Mouse (Mus musculus) forebrain, embryonic 16.5 days (tissue): Measurements from ENCODE around the gene Arhgap17. TPM values are rescaled to one million over a fixed set of nuclear protein-coding genes. Genes with fewer than 3 reads are reported as not detected.
A peak's percentile ranks its signal among the peaks of the same experiment; 100 is the strongest.

Source experiments
- ATAC-seq: fragments of 200-750 bp; cut with Nextera tagmentation; 2 replicates; pipeline ENCODE4 v1.8.0; 2017; ENCODE audit warnings: mild to moderate bottlenecking, moderate library complexity
- H3K27ac ChIP-seq: fragments of 300-500 bp; sonication (generic); 2 replicates; pipeline ENCODE4 v1.5.1; 2014; ENCODE audit warnings: low read length, control low read depth
- H3K27me3 ChIP-seq: fragments of 300-500 bp; sonication (generic); replicated peaks from 2 replicates; pipeline ENCODE4 v1.6.1; 2014; ENCODE audit warnings: low read length; ENCODE audit not compliant: control insufficient read depth, insufficient read depth
- H3K36me3 ChIP-seq: fragments of 300-500 bp; sonication (generic); 2 replicates; pipeline ENCODE4 v1.6.1; 2014; ENCODE audit not compliant: control insufficient read depth, insufficient read depth
- H3K4me1 ChIP-seq: fragments of 300-500 bp; sonication (generic); replicated peaks from 2 replicates; pipeline ENCODE4 v1.6.1; 2014; ENCODE audit warnings: low read length; ENCODE audit not compliant: control insufficient read depth, insufficient read depth
- H3K4me2 ChIP-seq: fragments of 300-500 bp; sonication (generic); 2 replicates; pipeline ENCODE4 v1.6.1; 2014; ENCODE audit warnings: mild to moderate bottlenecking, low read length, control low read depth
- H3K4me3 ChIP-seq: fragments of 300-500 bp; sonication (generic); replicated peaks from 2 replicates; pipeline ENCODE4 v1.5.1; 2014; ENCODE audit warnings: mild to moderate bottlenecking, low read length, control low read depth
- H3K9ac ChIP-seq: fragments of 300-500 bp; sonication (generic); replicated peaks from 2 replicates; pipeline ENCODE4 v1.6.1; 2014; ENCODE audit warnings: low read depth, low read length, control low read depth
- H3K9me3 ChIP-seq: fragments of 300-500 bp; sonication (generic); 2 replicates; pipeline ENCODE4 v1.6.1; 2016; ENCODE audit warnings: low read length; ENCODE audit not compliant: control insufficient read depth
- WGBS: fragments of 180-500 bp; shearing (Covaris S2); extraction: QIAGEN DNeasy Blood & Tissue Kit; methylation state at CpG from one replicate; pipeline ENCODE4 v1.1.7; 2014; 5-methylcytosine and 5-hydroxymethylcytosine counted together
- polyA plus RNA-seq: library from polyadenylated mRNA; unstranded; fragments of >200 nt; fragmentation: Nextera tagmentation; extraction: Ambion mirVana; gene quantifications from 2 replicates; pipeline ENCODE4 v1.2.1, GENCODE M21; 2015

Gene Arhgap17
- polyA plus RNA-seq, 1 experiment from 2014 or later, result 9.5 TPM

GRCm38 (mm10) chr7:123401121-123401520 is 31.4 kb upstream of the Arhgap17 start:
- Histone ChIP-seq H3K4me2 (no peak overlapping the region), H3K9me3 (no peaks in the 10 kb centered on the region), H3K4me3 (no peak overlapping the region), H3K27me3 (no peaks in the 10 kb centered on the region), H3K4me1 (no peaks in the 10 kb centered on the region; the same call in 1 of the 2 replicates), H3K9ac (no peak overlapping the region), H3K36me3 (peaks cover 14% of the 10 kb centered on the region), H3K27ac (no peak overlapping the region)
- ATAC-seq, result peak; percentile 40; the same call in 1 of the 2 replicates
- 36% methylated on average over 3 of the region's 3 CpGs for WGBS

DNA sequence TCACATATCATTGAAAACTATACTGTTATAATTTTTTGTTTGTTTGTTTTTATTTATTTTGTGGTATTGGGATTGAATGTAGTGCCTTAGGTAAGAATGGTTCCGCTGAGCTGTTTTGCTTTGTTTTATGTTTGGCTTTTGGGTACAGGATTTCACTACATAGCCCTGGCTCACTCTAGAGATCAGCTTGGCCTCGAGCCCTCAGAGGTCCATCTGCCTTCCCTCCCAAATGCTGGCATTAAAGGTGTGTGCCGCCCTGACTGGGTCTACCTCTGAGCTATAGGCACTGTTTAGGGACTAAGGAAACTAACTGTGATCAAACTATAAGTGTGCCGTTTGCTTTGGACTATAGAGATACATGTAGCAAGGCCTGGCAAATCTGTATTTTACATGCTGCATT is 29.6 kb upstream of the Arhgap17 start:
- Histone ChIP-seq H3K36me3 (peaks cover 5% of the 10 kb centered on the region; the same call in 1 of the 2 replicates), H3K4me2 (no peak overlapping the region), H3K9me3 (no peaks in the 10 kb centered on the region), H3K27ac (no peak overlapping the region), H3K9ac (no peak overlapping the region), H3K27me3 (no peaks in the 10 kb centered on the region), H3K4me3 (no peak overlapping the region), H3K4me1 (no peaks in the 10 kb centered on the region; the same call in 1 of the 2 replicates)
- 85% methylated on average over 4 of the region's 4 CpGs for WGBS
- ATAC-seq, result 0 out of 2 replicates have a peak, but pooled peaks have one; percentile 18

DNA sequence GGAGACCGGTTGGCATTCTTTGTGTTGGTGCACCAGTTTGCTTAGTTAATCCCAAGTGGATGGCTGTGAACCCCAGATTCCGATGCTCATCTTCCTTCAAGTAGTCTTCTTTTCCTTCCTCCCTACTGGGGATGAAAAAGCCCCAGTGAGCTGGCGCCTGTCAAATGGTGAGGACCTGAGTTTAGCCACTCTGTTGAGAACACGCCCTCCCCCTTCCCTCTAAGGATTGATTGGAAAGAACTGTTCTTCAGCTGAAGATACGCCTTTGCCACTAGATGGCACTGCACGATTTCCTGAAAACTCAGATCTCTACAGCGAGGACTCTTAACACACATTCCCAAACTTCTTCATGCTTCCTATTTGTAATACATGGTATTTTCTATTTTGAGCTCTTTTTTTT is 29.1 kb upstream of the Arhgap17 start:
- ATAC-seq, result peak; percentile 72
- WGBS, result 26% methylated on average over 7 of the region's 7 CpGs

GRCm38 (mm10) chr7:123397931-123398330 is 28.2 kb upstream of the Arhgap17 start:
- H3K27me3 ChIP-seq, result no peaks in the 10 kb centered on the region
- H3K4me3 ChIP-seq, result no peak overlapping the region
- 84% methylated on average over 8 of the region's 8 CpGs for WGBS
- ATAC-seq, result no peak
- no peak overlapping the region for H3K4me2 ChIP-seq
- H3K9me3 ChIP-seq, result no peaks in the 10 kb centered on the region
- no peak overlapping the region for H3K9ac ChIP-seq
- H3K36me3 ChIP-seq, result peaks cover 3% of the 10 kb centered on the region; the same call in 1 of the 2 replicates
- H3K27ac ChIP-seq, result no peak overlapping the region
- no peaks in the 10 kb centered on the region; the same call in 1 of the 2 replicates for H3K4me1 ChIP-seq

More for the DNA sequence above, 29.1 kb upstream of the Arhgap17 start:
- no peaks in the 10 kb centered on the region for H3K27me3 ChIP-seq
- no peak overlapping the region for H3K4me2 ChIP-seq
- no peaks in the 10 kb centered on the region; the same call in 1 of the 2 replicates for H3K4me1 ChIP-seq
- H3K36me3 ChIP-seq, result peaks cover 3% of the 10 kb centered on the region; the same call in 1 of the 2 replicates
- no peak overlapping the region for H3K4me3 ChIP-seq
- no peak overlapping the region for H3K27ac ChIP-seq
- H3K9me3 ChIP-seq, result no peaks in the 10 kb centered on the region
- no peak overlapping the region for H3K9ac ChIP-seq

GRCm38 (mm10) chr7:123397369-123397768 is 27.7 kb upstream of the Arhgap17 start:
- Histone ChIP-seq H3K9ac (no peak overlapping the region), H3K36me3 (peaks cover under 1% of the 10 kb centered on the region; the same call in 1 of the 2 replicates), H3K4me2 (no peak overlapping the region), H3K4me1 (no peaks in the 10 kb centered on the region; the same call in 1 of the 2 replicates), H3K27me3 (no peaks in the 10 kb centered on the region), H3K27ac (no peak overlapping the region), H3K9me3 (no peaks in the 10 kb centered on the region), H3K4me3 (no peak overlapping the region)
- no peak for ATAC-seq
- WGBS, result 85% methylated on average over 8 of the region's 8 CpGs

DNA sequence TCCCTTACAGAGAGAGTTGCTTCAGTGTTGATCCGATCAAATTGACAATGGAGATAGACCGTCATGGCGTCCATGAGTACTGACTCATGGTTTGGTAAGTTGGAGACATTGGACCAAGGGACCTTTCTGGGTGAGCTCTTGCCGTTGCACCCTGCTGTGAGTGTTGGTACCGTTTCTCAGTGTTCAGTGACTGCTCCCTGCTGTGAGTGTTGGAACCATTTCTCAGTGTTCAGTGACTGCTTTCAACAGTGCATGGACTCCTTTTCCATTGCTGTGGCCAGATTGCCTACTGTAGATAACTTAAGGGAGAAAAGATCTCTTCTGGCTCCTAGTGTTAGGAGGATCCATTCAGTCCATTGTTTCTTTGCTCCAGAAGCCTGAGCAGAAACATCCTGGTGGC is 27.2 kb upstream of the Arhgap17 start:
- 90% methylated on average over 5 of the region's 5 CpGs for WGBS
- Histone ChIP-seq H3K9me3 (no peaks in the 10 kb centered on the region), H3K27me3 (no peaks in the 10 kb centered on the region), H3K4me3 (no peak overlapping the region), H3K36me3 (no peaks in the 10 kb centered on the region), H3K4me2 (no peak overlapping the region), H3K9ac (no peak overlapping the region), H3K4me1 (no peaks in the 10 kb centered on the region; the same call in 1 of the 2 replicates), H3K27ac (no peak overlapping the region)
- no peak for ATAC-seq

DNA sequence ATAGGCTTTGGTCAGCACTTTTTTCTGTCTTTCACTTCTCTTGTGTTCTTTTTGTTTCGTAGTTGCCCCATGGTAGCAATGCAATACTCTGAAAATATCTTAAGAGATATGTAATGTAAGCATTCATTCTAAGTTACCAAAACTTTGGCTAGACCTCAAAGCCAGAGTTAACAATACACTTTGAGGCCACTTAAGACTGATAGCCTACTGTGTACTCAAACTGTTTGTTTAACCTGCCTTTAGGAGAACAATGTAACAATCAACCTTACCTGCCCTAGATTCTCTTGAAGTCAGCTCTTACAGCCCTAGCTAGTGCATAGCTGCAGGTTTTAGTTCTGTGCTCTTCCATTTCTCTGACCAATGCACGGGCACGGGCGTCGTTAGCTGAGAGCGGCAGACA is 24.6 kb upstream of the Arhgap17 start:
- ATAC-seq, result no peak
- Histone ChIP-seq H3K9me3 (no peaks in the 10 kb centered on the region), H3K4me1 (no peaks in the 10 kb centered on the region; the same call in 1 of the 2 replicates), H3K9ac (no peak overlapping the region), H3K4me2 (no peak overlapping the region), H3K36me3 (no peaks in the 10 kb centered on the region), H3K27ac (no peak overlapping the region), H3K4me3 (no peak overlapping the region), H3K27me3 (no peaks in the 10 kb centered on the region)
- WGBS, result 94% methylated on average over 6 of the region's 6 CpGs

- Histone ChIP-seq H3K36me3 (0 out of 2 replicates have a peak, but pooled peaks cover 5% of the 10 kb centered on the region), H3K4me2 (no peak overlapping the region)
- WGBS, result 92% methylated on average over 6 of the region's 6 CpGs
Observed at GRCm38 (mm10) chr7:123389686-123390280, 20.1 kb upstream of the Arhgap17 start.

DNA sequence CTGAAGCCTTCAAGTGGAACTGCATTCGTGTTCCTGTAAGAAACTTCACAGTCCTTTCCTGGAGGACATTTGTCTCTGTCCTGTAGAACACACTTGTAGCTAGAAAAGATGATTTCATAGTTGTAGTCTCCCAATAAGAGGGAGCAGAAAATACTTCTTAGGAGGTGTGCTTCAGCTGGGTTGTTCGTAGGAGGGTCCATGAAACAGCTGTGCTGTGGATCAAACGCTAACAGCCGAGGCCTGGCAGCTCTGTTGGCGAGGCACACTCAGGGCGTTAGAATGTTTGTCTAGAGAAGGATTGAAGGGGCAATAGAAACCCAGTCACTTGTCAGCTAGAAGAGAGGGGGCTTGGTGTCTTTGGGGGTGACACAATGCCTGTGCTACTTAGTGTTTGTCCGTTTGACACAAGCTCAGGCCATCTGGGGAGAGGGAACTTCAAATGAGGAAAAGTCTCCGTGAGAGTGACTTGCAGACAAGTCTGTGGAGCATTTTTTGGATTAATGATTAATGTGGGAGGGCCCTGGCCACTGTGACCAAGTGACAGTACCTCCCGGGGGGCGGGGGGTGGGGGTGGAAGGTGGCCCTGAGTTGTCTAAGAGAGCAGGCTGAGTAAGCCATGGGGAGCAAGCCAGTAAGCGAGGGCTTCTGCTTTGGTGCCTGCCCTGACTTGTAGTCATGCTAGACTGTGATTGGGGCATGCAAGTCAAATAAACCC is 16.1 kb upstream of the Arhgap17 start:
- no peak overlapping the region for H3K9ac ChIP-seq
- no peaks in the 10 kb centered on the region for H3K9me3 ChIP-seq
- no peak overlapping the region for H3K4me3 ChIP-seq
- 0 out of 2 replicates have a peak, but pooled peaks cover 5% of the 10 kb centered on the region for H3K36me3 ChIP-seq
- no peak overlapping the region for H3K4me2 ChIP-seq
- no peaks in the 10 kb centered on the region for H3K27me3 ChIP-seq
- H3K4me1 ChIP-seq, result no peaks in the 10 kb centered on the region
- WGBS, result 84% methylated on average over 11 of the region's 11 CpGs
- H3K27ac ChIP-seq, result no peak overlapping the region
- no peak for ATAC-seq

More at GRCm38 (mm10) chr7:123389686-123390280, 20.1 kb upstream of the Arhgap17 start:
- no peaks in the 10 kb centered on the region for H3K27me3 ChIP-seq
- H3K9ac ChIP-seq, result no peak overlapping the region
- H3K4me1 ChIP-seq, result no peaks in the 10 kb centered on the region
- no peak for ATAC-seq
- H3K27ac ChIP-seq, result no peak overlapping the region
- no peaks in the 10 kb centered on the region for H3K9me3 ChIP-seq
- H3K4me3 ChIP-seq, result no peak overlapping the region
